Mouse (Mus musculus) hindbrain, embryonic 13.5 days (tissue): ENCODE measurements at regions not wholly inside any gene's neighbourhood (a gene's known extent, or its start where the extent isn't known, plus 50 kb on each side); places are given as distances from the start of the nearest gene placed in this dataset.
A peak's percentile ranks its signal among the peaks of the same experiment; 100 is the strongest.
"Not testable (repeated sequence)": the region's sequence is repeated elsewhere in the genome, so short reads cannot be mapped to it uniquely, and the experiment has no call there.

Experiments used
- ATAC-seq: fragments of 200-750 bp; cut with Nextera tagmentation; 2 replicates; pipeline ENCODE4 v1.8.0; 2017; ENCODE audit warnings: moderate TSS enrichment; ENCODE audit not compliant: low FRiP score
- H3K27ac ChIP-seq: fragments of 300-500 bp; sonication (generic); 2 replicates; pipeline ENCODE4 v1.5.1; 2015; ENCODE audit warnings: inconsistent platforms, mild to moderate bottlenecking, moderate library complexity
- H3K27me3 ChIP-seq: fragments of 300-500 bp; sonication (generic); 2 replicates; pipeline ENCODE4 v1.6.1; 2015; ENCODE audit warnings: mild to moderate bottlenecking, inconsistent platforms
- H3K36me3 ChIP-seq: fragments of 300-500 bp; sonication (generic); 2 replicates; pipeline ENCODE4 v1.6.1; 2015; ENCODE audit warnings: mild to moderate bottlenecking, inconsistent platforms
- H3K4me1 ChIP-seq: fragments of 300-500 bp; sonication (generic); replicated peaks from 2 replicates; pipeline ENCODE4 v1.6.1; 2015; ENCODE audit warnings: inconsistent platforms
- H3K4me2 ChIP-seq: fragments of 300-500 bp; sonication (generic); 2 replicates; pipeline ENCODE4 v1.6.1; 2015; ENCODE audit warnings: inconsistent platforms, mild to moderate bottlenecking, moderate library complexity
- H3K4me3 ChIP-seq: fragments of 300-500 bp; sonication (generic); 2 replicates; pipeline ENCODE4 v1.5.1; 2015; ENCODE audit warnings: mild to moderate bottlenecking, inconsistent platforms
- H3K9ac ChIP-seq: fragments of 300-500 bp; sonication (generic); 2 replicates; pipeline ENCODE4 v1.6.1; 2015; ENCODE audit warnings: mild to moderate bottlenecking, inconsistent platforms
- H3K9me3 ChIP-seq: fragments of 300-500 bp; sonication (generic); 2 replicates; pipeline ENCODE4 v1.6.1; 2016; ENCODE audit warnings: inconsistent platforms
- WGBS: fragments of 180-500 bp; shearing (Covaris S2); methylation state at CpG from one replicate; pipeline ENCODE4 v1.1.7; 2015; 5-methylcytosine and 5-hydroxymethylcytosine counted together

DNA sequence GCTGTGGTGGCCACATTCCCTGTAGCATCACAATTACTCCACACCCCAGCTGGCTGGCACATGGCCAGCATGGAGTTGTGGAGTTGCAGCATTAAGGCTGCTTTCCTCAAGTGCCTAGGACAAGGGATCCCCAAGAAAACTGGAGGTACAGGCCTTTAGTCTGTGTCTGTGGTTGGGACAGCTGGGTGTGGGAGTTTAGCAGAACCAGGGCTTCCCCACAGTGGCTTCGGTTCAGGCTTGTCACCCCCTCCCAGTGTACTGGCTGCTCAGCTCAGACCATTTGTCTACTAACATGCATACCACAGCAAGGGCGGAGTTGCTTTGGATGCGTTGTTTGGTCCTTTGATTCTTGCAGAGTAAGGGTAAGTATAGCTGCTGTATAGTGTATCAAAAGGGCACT, 79.1 kb upstream of the Neurl1b start:
- Histone ChIP-seq H3K9me3 (no peaks in the 10 kb centered on the region), H3K4me3 (no peak overlapping the region), H3K4me2 (no peak overlapping the region), H3K9ac (no peak overlapping the region), H3K27ac (no peak overlapping the region), H3K36me3 (no peaks in the 10 kb centered on the region), H3K4me1 (no peaks in the 10 kb centered on the region), H3K27me3 (no peaks in the 10 kb centered on the region)
- ATAC-seq: no peak
- WGBS: 82% methylated on average over 3 of the region's 3 CpGs

DNA sequence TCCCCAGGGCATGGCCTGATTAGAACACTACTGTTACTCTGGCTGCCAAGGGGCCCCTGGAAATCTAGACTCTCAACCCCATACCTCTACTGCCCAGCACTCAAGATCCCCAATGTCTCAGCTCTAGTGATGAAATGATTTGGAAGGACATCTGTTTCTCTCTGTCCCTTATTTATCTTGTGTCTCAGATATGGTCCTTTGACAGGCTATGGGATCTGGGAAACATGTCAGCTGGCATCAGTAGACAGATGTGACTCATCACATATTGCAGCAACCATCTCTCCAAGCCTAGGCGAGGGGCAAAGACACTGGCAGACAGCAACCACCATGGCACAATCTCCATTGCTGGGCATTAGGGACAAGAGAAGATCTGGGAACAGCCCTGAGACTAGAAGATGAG, 78.6 kb upstream of the Neurl1b start:
- ATAC-seq: no peak
- Histone ChIP-seq H3K4me3 (no peak overlapping the region), H3K9ac (no peak overlapping the region), H3K36me3 (no peaks in the 10 kb centered on the region), H3K4me2 (no peak overlapping the region), H3K4me1 (no peaks in the 10 kb centered on the region), H3K27ac (no peak overlapping the region), H3K27me3 (no peaks in the 10 kb centered on the region), H3K9me3 (no peaks in the 10 kb centered on the region)
- 90% methylated on average over 1 of the region's 1 CpGs for WGBS

- no peak overlapping the region for H3K9ac ChIP-seq
- no peaks in the 10 kb centered on the region for H3K36me3 ChIP-seq
- WGBS: 82% methylated on average over 3 of the region's 3 CpGs
- no peaks in the 10 kb centered on the region for H3K9me3 ChIP-seq
- H3K4me1 ChIP-seq: no peaks in the 10 kb centered on the region
- no peak for ATAC-seq
- H3K4me3 ChIP-seq: no peak overlapping the region
- no peaks in the 10 kb centered on the region for H3K27me3 ChIP-seq
- no peak overlapping the region for H3K27ac ChIP-seq
- H3K4me2 ChIP-seq: no peak overlapping the region
Observed at GRCm38 (mm10) chr17:26337106-26337505, 77.5 kb upstream of the Neurl1b start.

DNA sequence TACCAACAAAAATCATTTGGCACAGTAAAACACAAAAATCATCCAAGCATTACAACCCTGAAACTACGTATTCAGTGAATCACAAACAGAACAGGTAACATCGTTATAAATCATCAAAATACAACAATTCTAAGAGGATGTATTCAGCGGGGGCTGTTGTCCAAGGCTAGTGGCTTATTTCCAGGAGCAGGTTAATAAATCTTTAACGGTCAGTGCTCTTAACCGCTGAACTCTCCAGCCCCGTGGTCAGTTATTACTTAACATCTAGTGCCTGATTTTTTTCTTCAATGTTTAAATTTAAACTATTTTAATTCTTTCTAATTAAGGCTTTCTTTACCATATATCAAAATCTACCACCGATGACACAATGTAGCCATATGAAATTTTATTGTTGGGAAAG, 69.2 kb upstream of the Neurl1b start:
- not testable (repeated sequence) for ATAC-seq, H3K9ac ChIP-seq, H3K36me3 ChIP-seq, H3K4me1 ChIP-seq, H3K4me2 ChIP-seq, H3K27me3 ChIP-seq, H3K4me3 ChIP-seq, H3K27ac ChIP-seq, H3K9me3 ChIP-seq
- 87% methylated on average over 7 of the region's 7 CpGs for WGBS

DNA sequence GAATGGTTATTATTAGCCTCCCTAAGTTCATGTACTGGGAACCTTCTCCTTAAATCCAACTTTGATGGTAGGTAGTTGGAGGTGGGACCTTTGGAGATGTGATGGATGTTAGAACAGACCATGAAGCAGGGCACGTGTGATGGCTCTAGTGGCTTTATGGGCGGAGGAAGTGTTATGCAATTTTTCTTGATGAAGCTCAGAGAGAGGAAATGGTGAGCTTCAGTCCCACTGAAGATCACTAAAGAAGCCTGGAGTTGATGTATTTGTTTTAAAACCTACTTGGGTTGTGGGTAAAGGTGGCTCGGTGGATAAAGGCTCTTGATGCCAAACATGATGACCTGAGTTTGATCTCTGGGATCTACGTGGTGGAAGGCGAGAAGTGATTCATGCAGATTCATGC, 66.5 kb upstream of the Neurl1b start:
- ATAC-seq: no peak
- H3K27me3 ChIP-seq: no peaks in the 10 kb centered on the region
- H3K36me3 ChIP-seq: no peaks in the 10 kb centered on the region
- 95% methylated on average over 5 of the region's 5 CpGs for whole genome bisulfite sequencing
- no peaks in the 10 kb centered on the region for H3K9me3 ChIP-seq
- H3K4me3 ChIP-seq: no peak overlapping the region
- H3K4me2 ChIP-seq: no peak overlapping the region
- H3K9ac ChIP-seq: no peak overlapping the region
- no peak overlapping the region for H3K27ac ChIP-seq
- no peaks in the 10 kb centered on the region for H3K4me1 ChIP-seq

DNA sequence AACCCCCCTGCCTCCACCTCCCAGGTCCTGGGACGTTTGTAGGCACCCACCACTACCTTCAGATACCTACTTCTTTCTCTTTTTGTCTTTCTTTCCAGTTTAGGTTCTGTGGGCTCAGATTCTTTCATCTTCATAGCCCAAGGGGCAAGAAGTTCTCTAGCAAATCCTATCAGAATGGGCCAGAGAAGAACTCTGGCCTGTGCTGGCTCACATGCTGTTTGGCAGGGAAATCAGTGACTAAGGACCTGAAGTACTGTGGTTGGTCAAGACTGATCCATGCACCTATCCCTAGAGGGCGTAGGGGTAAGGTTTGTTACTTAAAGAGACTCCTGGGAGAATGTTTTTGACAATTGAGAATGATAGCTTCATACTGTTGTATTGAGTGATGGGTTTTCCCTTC, 64.9 kb upstream of the Neurl1b start:
- 56% methylated on average over 2 of the region's 2 CpGs for WGBS
- ATAC-seq: no peak
- Histone ChIP-seq H3K4me2 (no peak overlapping the region), H3K9ac (no peak overlapping the region), H3K36me3 (no peaks in the 10 kb centered on the region), H3K9me3 (no peaks in the 10 kb centered on the region), H3K27me3 (no peaks in the 10 kb centered on the region), H3K4me3 (no peak overlapping the region), H3K27ac (no peak overlapping the region), H3K4me1 (no peaks in the 10 kb centered on the region)

- no peaks in the 10 kb centered on the region for H3K4me1 ChIP-seq
- no peak overlapping the region for H3K27ac ChIP-seq
- no peak overlapping the region for H3K9ac ChIP-seq
- H3K27me3 ChIP-seq: no peaks in the 10 kb centered on the region
- no peak for ATAC-seq
- H3K36me3 ChIP-seq: no peaks in the 10 kb centered on the region
- WGBS: 73% methylated on average over 5 of the region's 5 CpGs
- H3K9me3 ChIP-seq: no peaks in the 10 kb centered on the region
- H3K4me2 ChIP-seq: no peak overlapping the region
- H3K4me3 ChIP-seq: no peak overlapping the region
Observed at GRCm38 (mm10) chr17:26350216-26350615, 64.4 kb upstream of the Neurl1b start.

- no peak overlapping the region for H3K9ac ChIP-seq
- no peak for ATAC-seq
- no peaks in the 10 kb centered on the region for H3K27me3 ChIP-seq
- WGBS: 85% methylated on average over 7 of the region's 7 CpGs
- H3K4me3 ChIP-seq: no peak overlapping the region
- no peak overlapping the region for H3K27ac ChIP-seq
- H3K4me2 ChIP-seq: no peak overlapping the region
- no peaks in the 10 kb centered on the region for H3K36me3 ChIP-seq
- H3K4me1 ChIP-seq: peaks cover 7% of the 10 kb centered on the region; the same call in 1 of the 2 replicates
- no peaks in the 10 kb centered on the region for H3K9me3 ChIP-seq
Observed at GRCm38 (mm10) chr17:26351991-26352390, 62.6 kb upstream of the Neurl1b start.

GRCm38 (mm10) chr17:26352712-26353111, 61.9 kb upstream of the Neurl1b start:
- WGBS: 76% methylated on average over 4 of the region's 4 CpGs
- H3K9me3 ChIP-seq: no peaks in the 10 kb centered on the region
- no peak for ATAC-seq
- H3K9ac ChIP-seq: no peak overlapping the region
- no peak overlapping the region for H3K4me3 ChIP-seq
- H3K4me1 ChIP-seq: peaks cover 7% of the 10 kb centered on the region; the same call in 1 of the 2 replicates
- no peaks in the 10 kb centered on the region for H3K36me3 ChIP-seq
- no peak overlapping the region for H3K27ac ChIP-seq
- H3K27me3 ChIP-seq: no peaks in the 10 kb centered on the region
- no peak overlapping the region for H3K4me2 ChIP-seq

- Histone ChIP-seq H3K4me3 (no peak overlapping the region), H3K36me3 (no peaks in the 10 kb centered on the region), H3K27me3 (no peaks in the 10 kb centered on the region), H3K9me3 (no peaks in the 10 kb centered on the region), H3K4me1 (peaks cover 7% of the 10 kb centered on the region; the same call in 1 of the 2 replicates), H3K27ac (no peak overlapping the region), H3K9ac (no peak overlapping the region), H3K4me2 (no peak overlapping the region)
- no peak for ATAC-seq
- WGBS: 76% methylated on average over 3 of the region's 3 CpGs
Observed at GRCm38 (mm10) chr17:26354431-26354830, 60.2 kb upstream of the Neurl1b start.

GRCm38 (mm10) chr17:26355301-26355700, 59.3 kb upstream of the Neurl1b start:
- H3K9me3 ChIP-seq: no peaks in the 10 kb centered on the region
- no peaks in the 10 kb centered on the region for H3K36me3 ChIP-seq
- no peak overlapping the region for H3K4me3 ChIP-seq
- no peak overlapping the region for H3K4me2 ChIP-seq
- H3K27ac ChIP-seq: no peak overlapping the region
- no peak for ATAC-seq
- no peak overlapping the region for H3K9ac ChIP-seq
- WGBS: 89% methylated on average over 3 of the region's 3 CpGs
- H3K4me1 ChIP-seq: peaks cover 12% of the 10 kb centered on the region; the same call in 1 of the 2 replicates
- no peaks in the 10 kb centered on the region for H3K27me3 ChIP-seq

DNA sequence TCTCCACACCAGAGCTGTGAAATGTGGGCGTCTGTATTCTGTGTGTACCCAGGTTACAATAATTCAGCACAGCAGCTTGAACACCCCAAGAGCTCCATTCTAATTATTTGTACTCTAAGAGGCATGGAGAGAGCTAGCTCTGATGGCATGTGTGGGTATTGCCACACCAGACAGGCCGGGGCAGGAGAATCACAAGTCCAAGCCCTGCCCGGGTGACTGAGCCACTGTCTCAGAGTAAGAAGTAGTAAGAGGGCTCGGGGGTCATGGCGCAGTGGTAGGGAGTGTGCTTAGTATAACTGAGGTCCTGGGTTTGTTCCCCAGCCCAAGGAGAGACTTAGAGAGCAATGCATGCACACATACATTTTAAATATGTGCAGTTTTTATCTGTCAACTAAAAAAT, 57.7 kb upstream of the Neurl1b start:
- Histone ChIP-seq H3K4me1 (peaks cover 25% of the 10 kb centered on the region), H3K27me3 (no peaks in the 10 kb centered on the region), H3K27ac (peak overlapping the region; percentile 20; the same call in 1 of the 2 replicates), H3K4me3 (no peak overlapping the region), H3K9ac (no peak overlapping the region), H3K36me3 (no peaks in the 10 kb centered on the region), H3K9me3 (no peaks in the 10 kb centered on the region), H3K4me2 (no peak overlapping the region)
- 73% methylated on average over 5 of the region's 5 CpGs for WGBS
- ATAC-seq: no peak

- Histone ChIP-seq H3K4me3 (no peak overlapping the region), H3K36me3 (no peaks in the 10 kb centered on the region), H3K27me3 (no peaks in the 10 kb centered on the region), H3K9me3 (no peaks in the 10 kb centered on the region), H3K27ac (no peak overlapping the region), H3K4me2 (no peak overlapping the region), H3K4me1 (peaks cover 32% of the 10 kb centered on the region), H3K9ac (no peak overlapping the region)
- 58% methylated on average over 4 of the region's 4 CpGs for WGBS
- no peak for ATAC-seq
Observed at GRCm38 (mm10) chr17:26357784-26358183, 56.8 kb upstream of the Neurl1b start.

- H3K9ac ChIP-seq: no peak overlapping the region
- H3K27me3 ChIP-seq: no peaks in the 10 kb centered on the region
- WGBS: 79% methylated on average over 6 of the region's 6 CpGs
- no peak overlapping the region for H3K27ac ChIP-seq
- H3K4me3 ChIP-seq: no peak overlapping the region
- peaks cover 54% of the 10 kb centered on the region for H3K4me1 ChIP-seq
- H3K9me3 ChIP-seq: no peaks in the 10 kb centered on the region
- no peak overlapping the region for H3K4me2 ChIP-seq
- no peaks in the 10 kb centered on the region for H3K36me3 ChIP-seq
- no peak for ATAC-seq
Observed at GRCm38 (mm10) chr17:26360711-26361110, 53.9 kb upstream of the Neurl1b start.
